In the genomic region with DNA sequence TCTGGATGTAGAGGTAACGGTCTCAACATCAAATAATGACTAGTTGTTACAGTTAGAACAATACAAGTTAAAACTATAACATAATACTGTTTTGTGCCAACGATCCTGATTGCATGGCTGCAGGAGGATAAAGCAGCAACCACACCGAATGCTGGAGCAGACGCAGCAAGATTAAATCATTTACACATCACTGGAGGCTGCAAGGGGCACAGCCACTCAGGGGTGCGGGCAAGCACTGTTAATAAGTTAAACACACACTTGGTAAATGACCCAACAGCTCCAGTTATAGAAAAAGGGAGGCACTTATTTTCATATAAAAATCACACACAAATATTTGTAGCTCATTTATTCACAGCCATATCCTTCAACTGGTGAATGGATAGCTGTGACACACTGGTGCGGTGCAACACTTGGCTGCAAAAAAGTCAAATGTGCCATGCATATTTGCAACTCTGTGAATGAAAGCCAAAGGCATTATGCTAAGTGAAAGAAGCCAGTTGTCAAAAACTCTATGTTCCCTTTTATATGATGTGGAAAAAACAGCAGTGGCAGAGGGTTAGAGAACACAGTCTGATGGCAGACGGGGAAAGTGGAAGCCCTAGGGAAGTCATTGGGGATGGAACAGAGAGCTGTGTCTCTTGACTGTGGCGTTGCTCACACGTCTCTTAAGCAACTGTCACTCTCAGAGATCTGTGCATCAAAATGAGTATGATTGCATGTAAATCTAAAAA, we compare ENCODE assay signal across 26 mouse cellular contexts. TPM values are rescaled to one million over a fixed set of nuclear protein-coding genes. Genes with fewer than 3 reads are reported as not detected.
DNase-seq lines count a peak whose midpoint lies in the region; ATAC-seq and TF ChIP-seq lines count a peak whose summit lies in the region.
"Had no signal": no experiment of that assay in that cellular context is flagged by ENCODE, and none has a peak within 500 bp of the region (broad histone marks: within the 10 kb centered on the region; RNA-seq: fewer than 3 reads in every experiment).

No protein-coding gene starts in this region.

- in situ Hi-C loops in Patski (cut with MboI; ENCODE audit: low pct_unique_long_range_greater_than_20kb), result no loop called here

- no peak overlapping the region for H3K9ac ChIP-seq in forebrain, embryonic 16.5 days (replicated peaks; ENCODE audit: low read depth, low read length)
- no peak overlapping the region for H3K9ac ChIP-seq in forebrain, embryonic 14.5 days (ENCODE audit: low read length)
- H3K9ac ChIP-seq: embryonic facial prominence, embryonic 12.5 days; heart, embryonic 12.5 days; limb, embryonic 15.5 days; liver, embryonic 14.5 days; neural tube, embryonic 13.5 days; stomach, embryonic 15.5 days had no signal

- CTCF ChIA-PET in Patski (lab: Charles Lee), result interaction anchor here (0.9 to 2.4 kb wide), 11 partner anchors 13 to 328 kb away, joined by 3 to 8 read pairs (median 3); no protein-coding TSS in a partner anchor

- no peak for DNase-seq in forebrain, embryonic 14.5 days (ENCODE audit: low spot score)
- no peak for DNase-seq in Patski (ENCODE audit: low read depth, low spot score)
- peak; percentile 54 for DNase-seq in kidney, adult 9 months
- peak; percentile 44 to 58 for DNase-seq in kidney, postnatal 25 days
- no peak for DNase-seq in frontal cortex, postnatal 25 days (ENCODE audit: low spot score in 2 of 2)
- no peak for DNase-seq in frontal cortex, postnatal 10 days (ENCODE audit: low spot score in 2 of 2)
- DNase-seq in lung, adult 2 months, result no peak
- DNase-seq: adrenal gland, postnatal 36 days; cerebellum, adult 11 months; heart, postnatal 10 days; layer of hippocampus, adult 9-11 months; left cerebral cortex, postnatal 4 days; right cerebral cortex, adult 18-20 months; thymus, postnatal 36 days had no signal

- H3K4me1 ChIP-seq in forebrain, embryonic 16.5 days (replicated peaks; ENCODE audit: control insufficient read depth, insufficient read depth, low read length), result peaks cover 20% of the 10 kb centered on the region
- peaks cover 3% of the 10 kb centered on the region; the same call in 1 of the 2 replicates for H3K4me1 ChIP-seq in forebrain, embryonic 14.5 days (ENCODE audit: control insufficient read depth, insufficient read depth, low read length)
- H3K4me1 ChIP-seq in lung, adult 2 months (ENCODE audit: control insufficient read depth, insufficient read depth, low read length), result no peaks in the 10 kb centered on the region

- peak; percentile 67 for ATAC-seq in forebrain, embryonic 16.5 days
- ATAC-seq in forebrain, embryonic 14.5 days, result no peak
- peak; percentile 37 for ATAC-seq in Patski
- ATAC-seq: lung, postnatal 0 days; midbrain, embryonic 16.5 days had no signal

- H3K4me2 ChIP-seq in forebrain, embryonic 16.5 days (ENCODE audit: low read length), result no peak overlapping the region
- H3K4me2 ChIP-seq in forebrain, embryonic 14.5 days (ENCODE audit: low read length), result no peak overlapping the region
- H3K4me2 ChIP-seq: embryonic facial prominence, embryonic 12.5 days; heart, embryonic 12.5 days; limb, embryonic 15.5 days; neural tube, embryonic 13.5 days; stomach, embryonic 15.5 days had no signal

- WGBS in forebrain, embryonic 16.5 days, result 26% methylated on average over 9 of the region's 9 CpGs
- WGBS in forebrain, embryonic 14.5 days, result 30% methylated on average over 9 of the region's 9 CpGs
- 76% methylated on average over 9 of the region's 9 CpGs for WGBS in lung, adult 2 months

- peak overlapping the region; percentile 58; the same call in 1 of the 2 replicates for H3K27ac ChIP-seq in forebrain, embryonic 16.5 days (ENCODE audit: low read length)
- H3K27ac ChIP-seq in forebrain, embryonic 14.5 days (ENCODE audit: low read depth, low read length), result no peak overlapping the region
- H3K27ac ChIP-seq: embryonic facial prominence, embryonic 12.5 days; left cerebral cortex, adult 2 months; limb, embryonic 15.5 days; liver, embryonic 14.5 days; midbrain, embryonic 10.5 days; neural tube, embryonic 13.5 days had no signal

- no peaks in the 10 kb centered on the region for H3K27me3 ChIP-seq in forebrain, embryonic 16.5 days (replicated peaks; ENCODE audit: control insufficient read depth, insufficient read depth, low read length)
- no peaks in the 10 kb centered on the region for H3K27me3 ChIP-seq in forebrain, embryonic 14.5 days (replicated peaks; ENCODE audit: control insufficient read depth, insufficient read depth, low read length)
- H3K27me3 ChIP-seq in Patski, result no peaks in the 10 kb centered on the region
- H3K27me3 ChIP-seq: embryonic facial prominence, embryonic 12.5 days; heart, embryonic 12.5 days; limb, embryonic 15.5 days; neural tube, embryonic 13.5 days; stomach, embryonic 15.5 days had no signal

- POLR2A ChIA-PET in Patski (lab: Charles Lee), result interaction anchor here (0.8 to 1.3 kb wide), 2 partner anchors 32 to 49 kb away, joined by 3 read pairs; no protein-coding TSS in a partner anchor

- TF ChIP-seq CTCF in Patski (IDR thresholded peaks at IDR 0.05), result no peak
- TF ChIP-seq CTCF in lung, adult 2 months (IDR thresholded peaks at IDR 0.05; ENCODE audit: insufficient read depth, low read length), result no peak

- no peak for TF ChIP-seq POLR2A in lung, adult 2 months (IDR thresholded peaks at IDR 0.05; ENCODE audit: borderline replicate concordance, extremely low read depth, low read depth, low read length)

- H3K9me3 ChIP-seq in forebrain, embryonic 16.5 days (ENCODE audit: control insufficient read depth, low read length), result no peaks in the 10 kb centered on the region
- H3K9me3 ChIP-seq in forebrain, embryonic 14.5 days (replicated peaks; ENCODE audit: control insufficient read depth, low read length), result no peaks in the 10 kb centered on the region
- H3K9me3 ChIP-seq: embryonic facial prominence, embryonic 12.5 days; heart, embryonic 12.5 days; limb, embryonic 15.5 days; midbrain, embryonic 10.5 days; neural tube, embryonic 13.5 days; stomach, embryonic 15.5 days had no signal

- no peaks in the 10 kb centered on the region for H3K36me3 ChIP-seq in forebrain, embryonic 16.5 days (ENCODE audit: control insufficient read depth, insufficient read depth)
- H3K36me3 ChIP-seq in forebrain, embryonic 14.5 days (ENCODE audit: control insufficient read depth, insufficient read depth, low read length), result no peaks in the 10 kb centered on the region
- H3K36me3 ChIP-seq: embryonic facial prominence, embryonic 12.5 days; heart, embryonic 12.5 days; limb, embryonic 15.5 days; midbrain, embryonic 10.5 days; neural tube, embryonic 13.5 days; stomach, embryonic 15.5 days had no signal

- H3K4me3 ChIP-seq in forebrain, embryonic 16.5 days (replicated peaks; ENCODE audit: low read length), result no peak overlapping the region
- no peak overlapping the region for H3K4me3 ChIP-seq in forebrain, embryonic 14.5 days (ENCODE audit: low read depth, low read length)
- H3K4me3 ChIP-seq in lung, adult 2 months (replicated peaks; ENCODE audit: extremely low read depth, low read depth, low read length), result no peak overlapping the region
- H3K4me3 ChIP-seq: embryonic facial prominence, embryonic 12.5 days; heart, embryonic 12.5 days; left cerebral cortex, adult 2 months; limb, embryonic 15.5 days; midbrain, embryonic 10.5 days; myocyte; neural tube, embryonic 13.5 days; stomach, embryonic 15.5 days had no signal

RNA-seq across cellular contexts. Expression of gene Nid2, which starts 11.5 kb away (rescaled TPM):
- 28.4 and 39.7 TPM in 2 replicates for polyA plus RNA-seq in forebrain, embryonic 16.5 days (2015; fragmentation: Nextera tagmentation; extraction: Ambion mirVana)
- 30.9 and 37.4 TPM in 2 replicates for polyA plus RNA-seq in forebrain, embryonic 14.5 days (2014; fragmentation: Nextera tagmentation; extraction: Ambion mirVana)
- polyA plus RNA-seq in Patski (2021), result 1.9 TPM
- 10.4 and 10.7 TPM in 2 replicates for polyA plus RNA-seq in lung, adult 2 months (2012; rRNA removed)

Comparison
In these comparisons a context has a peak if more than half of its experiments do, and no peak if none do; other contexts are left out.
1. DNase-seq: peak in kidney, adult 9 months (single experiment) and kidney, postnatal 25 days (2 of 2); none in forebrain, embryonic 14.5 days (single experiment), Patski (single experiment), frontal cortex, postnatal 25 days (0 of 2), frontal cortex, postnatal 10 days (0 of 2) and lung, adult 2 months (single experiment).